Mouse (Mus musculus): ENCODE results near the gene Gm6309.
A peak's percentile ranks its signal among the peaks of the same experiment; 100 is the strongest.
"Not testable (repeated sequence)": the region's sequence is repeated elsewhere in the genome, so short reads cannot be mapped to it uniquely, and the experiment has no call there.

The Gm6309 gene

GRCm38 (mm10) chr5:146170621-146171020 is at the start of gene Gm6309:
TSS of gene Gm6309 (minus strand) at chr5:146170721.
- not testable (repeated sequence) for DNase-seq (ENCODE audit: extremely low spot score, low spot score)

DNA sequence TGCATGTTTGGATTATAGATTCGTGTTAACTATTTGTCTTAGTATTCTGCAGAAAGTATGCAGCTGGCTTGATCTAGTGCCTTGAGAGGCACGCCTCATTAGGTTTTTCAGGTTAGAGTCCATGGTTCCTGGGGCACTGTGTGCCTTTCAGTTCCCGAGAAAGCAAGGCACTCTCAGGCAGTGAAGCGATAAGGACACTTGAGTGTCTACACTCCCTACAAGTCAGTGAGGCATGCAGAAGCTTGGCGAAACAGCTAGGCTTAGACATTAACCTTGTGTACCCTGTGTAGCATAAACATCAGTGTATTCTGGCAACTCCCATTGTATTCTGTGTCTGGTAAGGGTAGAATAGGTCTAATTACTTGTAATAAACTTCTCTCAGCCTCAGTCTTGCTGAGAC is 35.0 kb upstream of the Gm6309 start:
- no peak for DNase-seq (ENCODE audit: extremely low spot score, low spot score)

DNA sequence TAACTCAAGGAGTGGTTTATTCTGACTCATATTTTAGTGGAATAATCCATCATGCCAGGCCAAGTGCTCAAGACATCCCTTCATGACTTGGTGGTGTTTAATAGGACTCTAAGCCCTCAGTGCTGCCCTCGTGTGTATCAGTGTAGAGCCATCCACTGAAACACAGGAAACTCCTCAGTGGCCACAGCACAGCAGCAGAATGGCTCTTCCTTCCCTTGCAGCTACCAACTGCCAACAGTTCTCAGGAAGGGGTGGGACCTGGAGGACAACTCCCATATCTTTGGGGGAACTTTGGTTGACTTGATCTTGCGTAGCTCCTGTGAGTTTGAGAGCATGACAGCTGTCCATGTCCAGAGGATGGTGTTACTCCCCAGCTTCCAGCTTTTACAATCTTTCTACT is 33.4 kb upstream of the Gm6309 start:
- no peak for DNase-seq (ENCODE audit: extremely low spot score, low spot score)

DNA sequence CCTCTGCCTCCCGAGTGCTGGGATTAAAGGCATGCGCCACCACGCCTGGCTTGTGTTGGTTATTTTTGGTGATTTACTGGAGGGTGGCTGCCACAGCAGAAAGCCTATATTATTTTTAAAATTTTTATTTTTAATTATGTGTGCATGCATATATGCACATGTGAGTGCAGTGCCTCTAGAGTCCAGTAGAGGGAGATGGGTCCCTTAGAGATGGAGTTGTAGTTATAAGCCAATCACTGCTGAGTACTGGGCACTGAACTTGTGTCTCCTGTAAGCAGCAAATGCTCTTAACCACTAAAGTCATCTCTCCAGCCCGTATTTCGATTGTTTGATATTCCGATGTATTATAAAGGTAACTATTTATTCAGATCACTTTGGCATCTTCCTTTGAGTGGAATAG is 30.1 kb upstream of the Gm6309 start:
- DNase-seq (ENCODE audit: extremely low spot score, low spot score), result no peak

DNA sequence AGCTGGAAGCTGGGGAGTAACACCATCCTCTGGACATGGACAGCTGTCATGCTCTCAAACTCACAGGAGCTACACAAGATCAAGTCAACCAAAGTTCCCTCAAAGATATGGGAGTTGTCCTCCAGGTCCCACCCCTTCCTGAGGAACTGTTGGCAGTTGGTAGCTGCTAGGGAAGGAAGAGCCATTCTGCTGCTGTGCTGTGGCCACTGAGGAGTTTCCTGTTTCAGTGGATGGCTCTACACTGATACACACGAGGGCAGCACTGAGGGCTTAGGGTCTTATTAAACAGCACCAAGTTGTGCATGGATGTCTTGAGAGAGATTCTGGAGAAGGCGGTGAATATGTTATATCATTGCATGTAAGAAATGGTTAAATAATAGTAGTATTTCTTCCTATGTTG is 29.0 kb upstream of the Gm6309 start:
- DNase-seq (ENCODE audit: extremely low spot score, low spot score), result no peak

DNA sequence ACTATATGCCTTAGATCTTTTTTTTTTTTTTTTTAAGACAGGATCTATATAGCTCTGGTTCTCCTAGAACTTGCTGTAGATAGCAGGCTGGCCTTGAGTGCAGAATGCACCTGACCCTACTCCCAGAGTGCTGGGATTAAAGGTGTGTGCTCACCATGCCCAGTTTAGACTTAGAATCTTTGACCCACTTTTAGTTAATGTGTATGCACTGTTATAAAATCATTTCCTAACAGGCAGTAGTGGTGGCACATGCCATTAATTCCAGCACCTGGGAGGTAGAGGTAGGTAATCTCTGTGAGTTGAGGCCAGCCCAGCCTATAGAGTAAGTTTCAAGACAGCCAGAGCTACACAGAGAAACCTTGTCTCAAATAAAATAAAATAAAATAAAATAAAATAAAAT is 28.6 kb upstream of the Gm6309 start:
- DNase-seq (ENCODE audit: extremely low spot score, low spot score), result no peak

DNA sequence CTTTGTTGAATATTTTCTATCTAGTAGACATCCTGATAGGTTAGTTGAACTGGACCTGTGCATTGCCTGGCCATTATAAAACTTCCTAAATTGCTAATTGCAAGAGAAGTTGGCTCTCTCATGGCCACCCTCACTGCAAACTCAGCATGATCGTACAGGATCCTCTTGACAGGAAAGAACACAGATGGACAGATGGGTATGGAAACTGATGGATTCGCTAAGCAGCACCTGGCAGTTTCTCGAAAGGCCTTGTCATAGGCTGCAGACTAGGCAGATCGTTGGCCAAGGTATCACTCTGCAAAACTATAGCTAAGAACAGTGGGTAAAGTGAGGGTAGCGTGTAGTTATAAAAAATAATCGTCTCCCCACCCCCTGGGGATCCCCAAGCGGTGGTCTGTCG is 22.8 kb upstream of the Gm6309 start:
- no peak for DNase-seq (ENCODE audit: extremely low spot score, low spot score)

GRCm38 (mm10) chr5:146190501-146191269 is 20.2 kb upstream of the Gm6309 start:
- DNase-seq (ENCODE audit: extremely low spot score, low spot score), result no peak

- no peak for DNase-seq (ENCODE audit: extremely low spot score, low spot score)
Observed at GRCm38 (mm10) chr5:146190093-146190492, 19.6 kb upstream of the Gm6309 start.

DNA sequence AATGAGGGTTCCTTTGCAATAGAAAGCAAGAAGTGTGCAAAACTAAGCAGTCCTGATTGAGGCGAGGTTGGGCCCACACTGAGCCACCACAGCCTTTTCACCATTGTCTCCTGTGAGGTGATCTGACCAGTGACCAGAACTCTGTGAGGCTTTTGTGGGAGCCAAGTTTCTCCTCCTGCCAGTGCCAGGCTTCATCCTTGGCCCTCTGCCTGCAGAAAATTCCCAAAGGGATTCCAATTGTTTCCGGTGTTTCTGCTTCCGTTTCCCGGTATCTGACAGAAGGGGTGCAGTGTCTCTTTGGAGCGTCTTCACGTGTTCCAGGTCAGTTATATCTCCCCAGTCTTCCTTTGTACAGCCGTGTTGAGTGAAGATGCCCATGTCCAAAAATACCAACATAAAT is 18.2 kb upstream of the Gm6309 start:
- DNase-seq (ENCODE audit: extremely low spot score, low spot score), result no peak

- DNase-seq (ENCODE audit: extremely low spot score, low spot score), result no peak
Observed at GRCm38 (mm10) chr5:146188144-146188543, 17.6 kb upstream of the Gm6309 start.

DNA sequence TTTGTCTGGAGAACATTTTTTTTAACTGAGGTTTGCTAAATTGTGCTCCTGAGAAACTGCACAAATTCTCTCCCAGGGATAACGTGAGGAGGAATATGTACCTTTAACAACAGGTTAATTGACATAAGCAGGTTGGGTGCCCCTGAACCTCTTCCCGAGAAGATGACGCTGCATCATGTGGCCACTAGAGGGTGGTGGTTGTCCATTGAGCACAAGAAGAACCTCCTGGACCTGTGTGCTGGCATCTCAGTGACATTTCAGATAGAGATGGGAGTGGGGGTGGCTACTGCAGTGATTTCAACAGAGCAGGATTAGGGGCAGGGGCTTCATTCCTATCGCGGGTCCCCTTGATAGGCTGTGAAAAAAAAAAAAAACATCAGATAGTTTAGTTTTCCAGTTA is 16.9 kb upstream of the Gm6309 start:
- DNase-seq (ENCODE audit: extremely low spot score, low spot score), result peak; percentile 16

- not testable (repeated sequence) for DNase-seq (ENCODE audit: extremely low spot score, low spot score)
Observed at GRCm38 (mm10) chr5:146185204-146185603, 14.7 kb upstream of the Gm6309 start, which contains the start of gene 1700001J03Rik. TSS of gene 1700001J03Rik (minus strand) at chr5:146185304.

GRCm38 (mm10) chr5:146172744-146173143 is 2.2 kb upstream of the Gm6309 start:
- DNase-seq (ENCODE audit: extremely low spot score, low spot score), result not testable (repeated sequence)

DNA sequence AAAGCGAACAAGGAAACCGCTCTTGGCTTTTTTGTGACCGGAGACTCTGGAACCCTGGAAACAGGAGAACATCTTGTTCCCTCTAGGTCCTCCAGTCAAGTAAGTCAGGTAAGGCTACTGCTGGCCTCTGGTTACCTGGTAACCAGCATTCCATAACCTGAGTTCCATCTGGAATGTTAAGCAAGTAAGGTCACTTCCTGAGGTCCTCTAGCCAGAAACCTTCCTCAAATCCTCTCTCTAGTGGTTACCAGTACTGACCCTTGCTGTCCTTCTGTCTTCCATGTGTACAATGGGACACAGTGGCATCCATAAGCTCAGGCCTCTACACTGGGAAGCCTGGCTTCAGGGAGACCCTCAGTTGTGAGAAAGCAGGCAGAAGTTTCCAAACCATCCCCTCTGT is 10.1 kb downstream of the Gm6309 start, which contains the start of gene Gm5565:
Gene Gm5565, minus strand, starts transcription at position 101 of the 400 bp plus-strand sequence.
- not testable (repeated sequence) for DNase-seq (ENCODE audit: extremely low spot score, low spot score)

DNA sequence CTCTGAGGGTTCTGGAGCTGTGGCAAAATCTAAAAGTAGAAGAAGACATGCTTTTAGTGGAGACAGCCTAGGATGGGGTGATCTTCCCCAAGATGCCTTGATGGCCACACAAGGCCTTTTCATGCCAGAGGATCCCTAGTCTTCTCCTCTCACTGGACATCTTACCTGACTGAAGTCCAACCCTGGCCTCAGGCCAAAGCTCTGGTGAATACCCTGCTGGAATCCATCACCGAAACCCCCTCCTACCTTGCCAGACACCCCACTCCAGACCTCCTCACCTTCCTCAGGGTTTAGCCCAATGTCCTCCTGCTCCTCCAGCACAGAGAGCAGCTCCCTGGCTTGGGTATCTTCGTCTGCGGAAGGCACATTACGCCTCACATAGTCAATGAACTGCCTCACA is 12.2 kb downstream of the Gm6309 start:
- not testable (repeated sequence) for DNase-seq (ENCODE audit: extremely low spot score, low spot score)

DNA sequence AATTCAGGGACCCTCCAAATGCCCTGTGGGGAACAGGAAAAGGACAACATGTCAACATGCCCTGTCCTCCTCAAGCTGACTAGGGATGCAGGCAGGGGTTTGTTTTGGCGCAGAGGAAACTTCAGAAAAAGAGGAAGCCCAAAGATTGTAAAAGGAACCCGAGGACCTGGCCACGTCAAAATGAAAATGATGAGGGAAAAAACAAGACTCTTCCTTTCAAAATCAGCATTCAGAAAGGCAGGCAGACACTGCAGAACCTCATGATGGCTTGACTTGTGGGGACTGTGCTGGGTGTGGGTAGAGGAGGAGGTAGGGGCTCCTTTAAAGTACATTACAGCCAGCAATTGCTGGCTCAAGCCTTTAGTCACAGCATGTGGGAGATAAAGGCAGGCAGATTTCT is 20.1 kb downstream of the Gm6309 start:
- DNase-seq (ENCODE audit: extremely low spot score, low spot score), result no peak

DNA sequence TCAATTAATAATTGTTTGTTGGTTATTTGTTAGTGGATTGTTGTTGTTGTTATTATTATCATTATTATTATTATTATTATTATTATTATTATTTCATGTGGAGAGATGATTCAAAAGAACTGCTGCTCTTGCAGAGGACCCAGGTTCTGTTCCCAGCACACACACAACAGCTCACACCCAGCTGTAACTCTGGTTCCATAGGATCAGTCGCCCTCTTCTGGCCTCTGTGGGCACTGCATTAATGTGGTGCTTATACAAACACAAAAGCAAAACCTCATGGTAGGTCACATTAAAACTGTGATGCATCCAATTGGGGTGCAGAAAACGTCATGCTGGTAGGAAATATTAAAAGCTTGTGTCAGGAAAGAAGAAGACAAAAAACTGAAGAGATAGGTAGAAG is 22.6 kb downstream of the Gm6309 start:
- DNase-seq (ENCODE audit: extremely low spot score, low spot score), result peak; percentile 21
